Mouse (Mus musculus) hematopoietic stem cell, adult 5-6 weeks (primary cell): ENCODE measurements at regions not wholly inside any gene's neighbourhood (a gene's known extent, or its start where the extent isn't known, plus 50 kb on each side); places are given as distances from the start of the nearest gene placed in this dataset.
"Not testable (repeated sequence)": the region's sequence is repeated elsewhere in the genome, so short reads cannot be mapped to it uniquely, and the experiment has no call there.

Experiments
- ATAC-seq, 2 experiments: fragments of 125-278 bp in 1 of 2; replicated peaks in 1 of 2; 2 replicates each; pipeline ENCODE4 v1.8.0; 2016 to 2017; ENCODE audit warnings: inconsistent platforms in 2 of 2, mild to moderate bottlenecking in 2 of 2, moderate number of reproducible peaks in 2 of 2, low read depth in 1 of 2, moderate TSS enrichment in 1 of 2; ENCODE audit not compliant: low FRiP score in 2 of 2, poor library complexity in 2 of 2, severe bottlenecking in 2 of 2, insufficient read depth in 1 of 2, low TSS enrichment in 1 of 2

DNA sequence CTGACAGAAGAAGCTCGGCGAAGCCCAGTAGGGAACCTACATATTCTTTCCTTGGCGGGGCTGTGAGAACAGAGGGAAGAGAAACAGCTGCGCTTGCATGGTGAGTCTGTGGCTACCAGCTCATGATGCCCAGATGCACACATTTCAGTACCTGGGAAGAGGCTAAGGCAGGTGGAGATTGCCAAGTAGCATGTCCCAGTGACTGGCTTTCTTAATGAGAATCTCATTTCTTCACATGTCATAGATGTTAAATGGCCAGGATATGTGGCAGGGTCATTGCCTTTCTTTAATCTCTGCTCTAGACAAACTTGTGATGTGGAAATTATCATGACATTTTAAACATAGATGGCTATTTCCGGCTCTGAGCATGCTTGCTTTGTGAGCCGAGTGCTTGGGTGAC is 109.5 kb upstream of the Tns3 start:
- no peak for ATAC-seq

DNA sequence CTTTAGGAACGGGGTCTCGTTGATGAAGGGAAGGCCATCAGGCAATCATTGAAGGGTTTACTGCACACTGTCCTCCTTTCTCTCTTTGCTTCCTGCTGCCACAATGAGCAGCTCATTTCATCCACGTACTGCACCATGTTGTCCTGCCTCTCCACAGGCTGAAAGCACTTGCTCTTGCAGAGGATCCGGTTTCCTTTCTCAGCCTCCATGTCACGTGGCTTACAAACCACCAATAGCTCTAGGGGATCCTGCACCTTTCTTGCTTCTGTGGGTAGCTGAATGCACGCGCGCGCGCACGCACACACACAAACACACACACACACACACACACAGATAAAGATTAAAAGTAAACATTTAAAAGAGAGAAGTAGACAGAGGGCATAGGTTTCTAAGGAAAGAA is 108.9 kb upstream of the Tns3 start:
- ATAC-seq, result no peak

DNA sequence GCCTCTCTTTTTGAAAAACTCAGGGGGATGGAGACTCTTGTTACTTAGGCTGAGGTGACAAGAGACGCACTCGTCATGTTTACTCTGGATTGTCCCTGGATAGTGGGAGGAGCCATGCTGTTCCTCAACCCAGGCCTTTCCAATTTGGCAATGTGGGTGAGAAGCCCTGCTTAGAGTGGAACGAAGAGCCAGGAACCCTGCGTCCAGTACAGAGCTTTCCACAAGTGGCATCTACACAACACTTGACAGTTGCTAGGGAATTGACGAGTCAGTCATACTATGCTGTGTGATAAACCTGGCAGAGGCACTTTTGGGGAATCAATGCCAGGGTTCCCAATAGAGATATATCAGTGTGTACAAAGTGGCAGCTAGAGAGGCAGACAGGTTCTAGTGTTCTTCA is 108.2 kb upstream of the Tns3 start:
- ATAC-seq, result no peak

DNA sequence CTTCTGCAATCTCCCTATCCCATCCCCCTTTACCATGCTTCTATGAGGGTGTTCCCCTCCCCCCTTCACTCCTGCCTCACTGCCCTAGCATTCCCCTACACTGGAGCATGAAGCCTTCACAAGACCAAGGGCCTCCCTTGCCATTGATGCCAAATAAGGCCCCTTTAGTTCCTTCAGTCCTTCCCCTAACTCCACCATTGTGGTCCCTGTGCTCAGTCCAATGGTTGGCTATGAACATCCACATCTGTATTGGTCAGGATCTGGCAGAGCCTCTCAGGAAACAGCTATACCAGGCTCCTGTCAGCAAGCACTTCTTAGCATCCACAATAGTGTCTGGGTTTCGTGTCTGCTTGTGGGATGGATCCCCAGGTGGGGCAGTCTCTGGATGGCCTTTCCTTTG is 104.4 kb upstream of the Tns3 start:
- not testable (repeated sequence) for ATAC-seq

DNA sequence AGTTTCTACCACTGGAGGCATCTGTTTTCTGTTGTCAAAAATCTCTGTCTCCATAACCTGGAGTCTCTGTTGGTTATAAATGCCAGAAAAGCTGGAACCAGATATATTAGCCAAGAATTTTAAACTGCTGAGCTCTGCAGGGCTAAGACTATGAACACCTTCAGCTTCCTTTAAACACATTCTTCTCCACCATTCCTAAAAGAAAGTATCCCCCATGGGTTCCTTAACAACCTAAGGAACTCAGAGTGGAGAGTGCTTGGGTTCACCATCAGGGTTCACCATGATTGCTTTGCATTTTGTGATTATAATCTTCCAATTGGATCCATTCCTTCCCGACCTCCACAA is 101.2 kb upstream of the Tns3 start:
- no peak for ATAC-seq

DNA sequence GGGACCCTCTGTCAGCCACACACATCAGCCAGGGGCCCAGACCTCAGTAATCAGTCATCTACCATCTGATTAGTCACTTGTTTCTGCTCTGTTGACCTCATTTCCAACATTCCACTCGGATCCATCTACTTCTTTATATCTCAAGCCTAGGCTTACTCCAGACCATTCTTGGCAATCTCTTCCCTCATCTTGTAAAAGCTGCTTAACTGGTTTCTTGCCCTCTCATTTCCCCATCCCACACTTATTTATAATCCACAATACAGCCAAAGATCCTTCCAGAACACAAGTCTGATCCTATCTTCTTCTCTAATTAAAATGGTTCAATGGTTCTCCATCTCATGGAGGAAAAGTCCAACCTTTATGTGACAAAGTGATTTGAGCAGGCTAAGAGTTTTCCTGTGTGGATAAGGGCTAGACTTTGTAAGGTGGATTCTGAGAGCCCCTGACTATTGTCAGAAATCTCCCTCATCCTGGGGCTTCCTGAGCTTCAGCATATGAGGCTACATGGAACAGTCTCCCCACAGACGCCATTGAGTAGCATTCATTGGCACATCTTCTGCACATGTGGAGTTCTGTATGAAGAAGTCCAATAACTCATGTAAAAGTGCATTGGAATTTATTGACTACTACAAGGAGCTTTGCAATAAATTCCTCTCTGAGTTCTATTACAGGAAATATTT is 100.7 kb upstream of the Tns3 start:
- no peak for ATAC-seq

DNA sequence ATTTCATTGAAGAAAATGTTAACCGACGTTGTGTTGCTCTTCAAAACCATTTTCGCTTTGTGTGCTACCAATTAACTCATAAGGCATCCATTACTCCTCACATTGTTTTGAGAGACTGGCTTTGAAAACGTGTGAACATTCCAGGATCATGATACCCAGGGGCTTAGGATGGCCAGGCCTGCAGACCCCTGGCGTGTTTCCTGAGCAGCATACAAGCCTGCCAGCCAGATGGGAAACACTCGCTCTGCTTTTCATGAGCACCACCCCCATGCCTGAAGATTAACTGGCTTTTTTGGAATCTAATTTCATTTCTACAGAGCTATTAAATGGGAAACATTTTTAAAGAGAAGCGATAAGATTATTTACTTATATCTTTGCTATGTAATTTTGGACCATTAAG is 99.1 kb upstream of the Tns3 start:
- ATAC-seq, result no peak

DNA sequence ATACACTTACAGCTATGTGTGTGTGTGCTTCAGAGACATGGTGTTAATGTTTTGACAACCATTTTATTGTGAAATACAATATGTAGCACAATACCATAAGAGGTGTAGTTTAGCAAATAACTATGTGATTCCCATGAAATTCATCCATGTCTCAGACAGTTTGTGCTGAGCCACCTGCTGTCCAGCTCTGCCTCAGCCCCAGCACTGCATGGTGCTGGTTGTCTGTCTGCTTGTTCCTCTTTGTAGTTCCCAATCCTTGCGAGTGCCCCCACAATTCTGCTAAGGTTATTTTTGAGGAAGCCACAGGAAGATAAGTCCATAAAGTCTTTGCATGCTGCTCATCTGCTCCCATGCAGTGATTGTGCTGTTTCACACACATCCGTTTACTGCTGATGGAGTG is 97.8 kb upstream of the Tns3 start:
- peak; percentile 42 to 53; a peak in 3 of 4 replicates for ATAC-seq

DNA sequence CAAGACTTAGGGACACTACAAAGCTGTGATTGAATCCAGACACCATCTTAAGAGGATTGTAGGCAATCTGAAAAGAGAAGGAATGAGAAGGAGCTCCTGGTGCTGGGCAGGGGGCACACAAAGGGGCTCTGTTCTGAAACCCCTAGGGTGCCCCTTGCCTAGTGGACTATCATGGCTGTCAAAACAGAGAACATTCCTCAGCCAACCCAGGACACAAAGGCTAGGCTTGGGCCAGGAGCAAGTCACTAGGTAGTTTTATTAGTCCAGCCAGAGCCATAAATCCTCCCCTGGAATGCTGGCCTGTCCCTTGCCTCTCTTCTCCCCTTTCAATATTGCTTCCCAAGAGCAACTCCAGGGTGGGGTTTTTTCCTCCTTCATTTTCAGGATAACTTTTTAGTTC is 97.3 kb upstream of the Tns3 start:
- ATAC-seq, result no peak

DNA sequence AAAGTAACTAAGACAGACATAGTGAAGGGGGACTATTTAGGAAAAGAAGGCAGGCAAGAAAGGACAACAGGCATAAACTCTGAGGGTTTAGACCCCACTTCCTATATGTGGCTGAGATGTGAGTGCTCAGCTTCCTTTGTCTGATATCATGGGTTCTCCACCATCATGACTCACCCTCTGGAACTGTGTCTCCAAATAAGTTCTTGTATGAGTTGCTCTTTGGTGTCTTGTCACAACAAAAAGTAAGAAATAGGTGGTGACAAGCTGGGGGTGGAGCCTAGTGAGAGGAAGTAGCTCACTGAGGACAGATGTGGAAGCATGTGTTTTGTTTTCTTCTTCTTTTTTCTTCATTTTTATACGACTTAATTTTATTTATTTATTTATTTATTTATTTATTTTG is 95.5 kb upstream of the Tns3 start:
- 0 out of 4 replicates have a peak, but pooled peaks of 1 of the 2 experiments have one; percentile 17 for ATAC-seq

DNA sequence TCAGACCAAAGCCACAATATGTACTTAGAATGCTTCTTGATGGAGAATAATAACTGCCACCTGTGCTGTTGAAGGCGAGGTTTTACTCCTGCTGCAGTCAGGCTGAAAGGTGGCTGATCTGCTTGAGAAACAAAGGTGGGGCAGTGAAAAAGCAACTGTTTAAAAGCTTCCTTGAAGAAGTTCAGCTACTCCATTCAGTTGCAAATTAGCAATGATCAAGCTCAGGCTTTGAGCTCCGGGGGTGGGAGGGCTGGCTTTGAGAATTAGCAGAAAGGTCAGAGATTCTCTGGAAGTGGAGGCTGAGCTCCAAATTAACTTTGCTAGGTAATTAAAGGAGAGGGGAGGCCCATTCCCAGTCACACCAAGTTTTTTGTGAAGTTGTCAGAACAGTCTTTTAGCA is 90.2 kb upstream of the Tns3 start:
- ATAC-seq, result not testable (repeated sequence)

DNA sequence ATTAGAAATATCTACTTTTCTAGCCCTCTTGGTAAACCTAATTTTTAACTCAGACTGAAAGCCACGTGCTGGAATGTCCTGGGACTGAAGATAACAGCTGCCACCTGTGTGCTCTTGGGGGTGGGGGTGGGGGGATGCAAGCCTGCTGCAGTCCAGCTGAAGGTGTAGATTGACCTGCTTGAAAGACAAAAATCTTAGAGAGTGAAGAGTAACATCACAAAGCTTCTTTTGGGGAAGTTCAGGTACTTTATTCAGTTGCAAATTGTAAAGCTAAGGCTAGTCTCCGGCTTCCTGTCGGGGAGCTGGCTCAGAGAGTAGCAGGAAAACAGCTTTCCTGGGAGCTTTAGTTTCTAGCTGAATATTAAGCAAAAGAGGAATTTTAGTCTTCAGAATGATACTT is 71.4 kb upstream of the Tns3 start:
- ATAC-seq, result not testable (repeated sequence)

DNA sequence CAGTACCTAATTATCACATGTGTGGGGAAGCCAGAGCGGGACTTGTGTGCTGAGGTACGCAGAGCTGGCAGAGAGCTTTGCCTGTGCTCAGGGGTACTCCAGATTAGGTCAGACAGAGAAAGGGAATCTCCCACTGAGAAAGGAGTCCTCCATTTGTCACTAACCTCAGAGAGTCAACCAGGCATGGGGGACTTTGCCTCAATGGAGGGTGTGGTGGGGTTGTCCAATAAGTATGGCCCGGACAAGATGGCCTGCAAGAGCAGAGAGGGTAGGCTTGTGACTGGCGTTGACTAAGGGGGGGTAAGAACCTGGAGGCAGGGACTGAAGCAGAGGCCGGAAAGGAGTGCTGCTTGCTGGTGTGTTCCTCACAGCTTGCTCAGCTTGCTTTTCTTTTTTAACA is 62.7 kb upstream of the Tns3 start:
- no peak for ATAC-seq

DNA sequence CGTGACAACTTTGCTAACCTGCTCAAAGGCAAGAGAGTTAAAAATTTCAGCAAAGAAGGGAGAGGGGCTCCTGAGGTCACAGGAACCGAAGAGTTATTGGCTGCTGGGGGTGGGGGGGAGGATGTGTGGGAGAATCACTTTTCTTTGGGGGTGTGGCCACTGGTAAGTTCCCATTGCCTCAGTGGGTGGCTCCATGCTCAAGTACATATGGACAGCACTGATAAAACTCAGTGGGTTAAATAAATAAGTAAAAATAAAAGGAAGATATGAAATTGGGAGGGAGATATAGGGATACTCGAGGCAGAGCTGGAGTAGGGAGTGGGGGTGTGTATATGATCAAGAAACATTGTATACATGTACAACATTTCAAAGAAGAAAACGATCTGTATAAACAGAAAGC is 61.2 kb upstream of the Tns3 start:
- no peak for ATAC-seq

DNA sequence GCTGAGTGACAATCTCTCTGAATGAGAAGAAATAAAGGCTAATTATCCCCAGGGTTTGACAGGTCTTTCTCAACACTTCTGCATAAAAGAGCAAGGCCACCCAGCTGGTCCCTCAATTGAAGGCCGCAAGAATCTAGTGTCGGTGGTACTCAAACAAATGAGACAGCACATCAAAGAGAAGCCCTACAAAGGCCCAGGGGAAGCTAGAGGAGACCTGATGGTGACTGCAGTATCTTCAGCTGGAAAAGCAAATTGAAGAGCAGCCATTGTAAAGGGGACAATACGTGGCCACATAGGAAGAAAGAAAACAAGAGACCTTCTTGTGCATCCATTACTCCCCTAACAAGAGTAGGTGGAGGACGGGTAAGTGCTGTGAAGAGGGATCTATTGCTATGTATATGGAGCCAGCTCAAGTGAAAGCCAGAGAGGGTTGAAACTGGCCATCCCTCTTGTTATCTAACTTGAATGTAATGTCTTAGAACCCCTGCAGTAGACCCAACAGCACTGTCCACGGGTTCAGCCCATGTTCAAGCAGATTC is 58.8 kb upstream of the Tns3 start:
- no peak for ATAC-seq

DNA sequence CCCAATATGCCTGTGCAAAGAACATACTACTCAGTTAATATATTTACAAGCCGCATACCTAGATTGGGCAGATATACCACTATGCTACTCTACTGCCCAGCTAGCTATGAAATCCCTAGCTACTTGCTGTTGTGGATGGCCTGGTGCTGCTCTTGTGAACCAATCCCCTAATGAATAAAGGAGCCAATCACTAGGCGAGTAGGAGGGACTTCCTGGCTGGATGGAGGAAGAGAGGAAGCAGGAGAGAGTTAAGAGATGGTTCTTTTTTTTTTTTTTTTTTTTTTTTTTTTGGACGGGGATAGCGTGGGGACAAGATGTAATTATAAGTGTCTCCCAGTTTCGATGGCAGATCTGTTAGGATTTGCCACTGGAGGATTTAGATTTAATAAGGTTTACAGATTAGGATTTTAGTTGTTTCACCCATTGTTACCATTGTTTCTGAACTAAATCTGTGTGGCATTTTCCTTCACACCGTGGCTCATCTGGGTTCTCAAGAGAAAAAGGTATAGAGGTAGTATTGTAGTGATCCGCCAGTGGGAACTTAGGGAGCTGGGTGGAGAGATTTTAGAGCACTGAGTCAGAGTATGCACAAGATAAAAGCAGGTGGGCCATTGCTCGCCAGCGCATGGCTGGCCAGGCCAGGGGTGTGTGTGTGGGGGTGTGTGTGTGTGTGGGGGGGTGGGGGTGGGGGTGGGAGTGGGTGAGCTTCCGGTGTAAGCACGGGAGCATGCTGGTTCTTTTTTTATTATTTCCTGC is 55.1 kb upstream of the Tns3 start:
- ATAC-seq, result no peak

DNA sequence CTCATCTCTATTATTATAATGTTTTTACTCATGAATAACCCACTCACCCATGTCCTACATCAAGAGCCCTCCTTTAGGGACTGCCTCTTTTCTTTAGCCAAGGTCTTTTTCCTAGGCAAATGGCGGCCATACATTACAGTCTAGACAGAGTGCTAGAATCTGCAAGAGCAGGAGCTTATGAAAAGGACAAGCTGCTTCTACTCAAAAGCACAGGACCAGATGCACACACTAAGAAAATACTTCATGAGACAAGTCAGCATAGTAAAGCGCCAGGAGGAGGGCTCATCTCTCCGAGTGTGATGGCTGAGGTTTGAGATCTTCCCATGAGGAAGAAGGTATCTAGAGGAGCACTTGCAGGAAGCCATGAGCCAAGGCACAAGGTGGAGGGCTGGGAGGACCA is 53.4 kb upstream of the Tns3 start:
- ATAC-seq, result no peak

DNA sequence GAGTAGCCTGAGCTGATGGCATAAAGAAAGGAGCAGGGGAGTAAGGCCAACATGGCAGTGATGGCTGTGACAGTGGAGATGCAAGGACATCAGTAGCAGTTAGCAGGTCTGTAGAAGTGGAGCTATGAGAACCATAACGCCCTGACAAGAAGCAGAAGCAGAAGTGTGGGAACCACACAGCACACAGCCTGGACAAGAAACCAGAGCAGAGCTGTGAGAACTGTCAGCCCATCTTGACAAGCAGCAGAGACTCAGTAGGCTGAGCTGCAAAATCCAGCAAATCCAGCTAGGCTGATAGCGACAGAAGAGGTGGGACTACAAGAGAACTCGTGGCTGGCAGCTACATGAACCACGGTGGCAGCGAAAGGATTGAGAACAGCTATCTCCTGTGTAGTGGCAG is 52.5 kb upstream of the Tns3 start:
- ATAC-seq, result peak in 1 of 2 experiments; percentile 42; a peak in 2 of 4 replicates

DNA sequence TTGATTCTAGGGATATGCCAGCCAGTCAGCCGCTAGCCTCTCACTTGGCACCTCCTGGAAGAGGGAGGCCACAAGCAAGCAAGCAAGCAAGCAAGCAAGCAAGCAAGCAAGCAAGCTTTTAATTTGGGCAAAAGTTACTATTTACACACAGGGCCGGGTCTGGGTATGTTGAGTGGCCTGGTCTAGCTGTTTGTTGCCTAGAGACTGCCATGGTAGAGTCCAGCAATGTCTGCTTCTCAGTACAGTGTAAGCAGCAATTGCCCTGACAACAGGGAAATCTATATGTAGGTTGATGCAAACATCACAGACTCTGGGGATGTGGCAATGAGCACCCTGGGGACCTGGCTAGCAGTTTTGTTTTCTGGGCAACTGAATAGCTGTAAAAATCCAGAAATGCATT is 51.4 kb upstream of the Tns3 start:
- ATAC-seq, result no peak
